Mouse (Mus musculus): Measurements from ENCODE around the gene Slc7a6os.

Slc7a6os gene

GRCm38 (mm10) chr8:106177594-106177993 lies 33.1 kb downstream of the Slc7a6os start:
- DNase-seq (ENCODE audit: low read depth in 1 of 2, low spot score in 2 of 2): no peak

- no peak for DNase-seq (ENCODE audit: low read depth in 1 of 2, low spot score in 2 of 2)
Measured at GRCm38 (mm10) chr8:106176891-106177290, 33.8 kb downstream of the Slc7a6os start.

DNA sequence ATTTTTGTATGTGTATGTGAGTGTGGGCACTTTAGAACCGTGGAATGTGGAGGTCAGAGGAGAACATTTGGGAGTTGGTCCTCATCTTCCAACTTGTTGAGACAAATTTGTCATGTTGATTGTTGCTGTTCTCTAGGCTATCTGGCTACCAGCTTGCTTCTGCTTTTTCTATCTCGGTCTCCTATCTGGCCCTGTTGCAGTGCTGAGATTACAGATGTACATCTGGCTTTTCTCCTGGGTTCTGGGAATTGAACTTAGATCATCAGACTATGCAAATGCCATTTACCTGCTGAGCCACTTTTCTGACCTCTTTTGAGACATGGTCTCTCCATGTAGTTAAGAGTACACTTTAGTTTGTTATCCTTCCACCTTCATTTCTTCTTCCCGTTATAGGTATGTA lies 37.2 kb downstream of the Slc7a6os start:
- no peak for DNase-seq (ENCODE audit: low read depth in 1 of 2, low spot score in 2 of 2)

GRCm38 (mm10) chr8:106169934-106170480 lies 40.7 kb downstream of the Slc7a6os start:
- DNase-seq (ENCODE audit: low read depth in 1 of 2, low spot score in 2 of 2): no peak

- no peak for DNase-seq (ENCODE audit: low read depth in 1 of 2, low spot score in 2 of 2)
Measured at GRCm38 (mm10) chr8:106169017-106169933, 41.5 kb downstream of the Slc7a6os start.

- DNase-seq (ENCODE audit: low read depth in 1 of 2, low spot score in 2 of 2): peak in 1 of 2 experiments; percentile 73
Measured at GRCm38 (mm10) chr8:106168356-106169016, 42.2 kb downstream of the Slc7a6os start, which contains the start of gene Slc7a6. Slc7a6 (plus strand) TSS chr8:106168857.

DNA sequence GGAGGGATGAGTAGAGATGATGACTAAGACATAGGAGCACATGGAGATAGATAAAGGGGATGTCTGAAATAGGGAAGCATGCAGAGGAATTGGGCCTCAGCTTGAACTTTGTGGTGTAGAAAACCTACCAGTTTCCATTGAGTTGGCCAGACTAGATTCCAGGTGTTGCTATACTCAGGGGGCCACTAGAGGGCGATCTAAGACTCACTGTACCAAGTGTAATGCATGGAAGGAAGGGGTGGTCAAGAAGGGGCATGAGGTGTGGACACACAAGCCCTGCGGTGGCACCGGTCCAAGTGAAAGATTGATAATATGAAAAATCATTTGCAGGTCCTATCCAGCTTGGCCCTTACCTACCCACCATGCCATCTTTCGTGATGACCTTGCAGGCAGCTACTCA lies 45.3 kb downstream of the Slc7a6os start:
- DNase-seq (ENCODE audit: low read depth in 1 of 2, low spot score in 2 of 2): peak in 1 of 2 experiments; percentile 55

- no peak for DNase-seq (ENCODE audit: low read depth in 1 of 2, low spot score in 2 of 2)
Measured at GRCm38 (mm10) chr8:106163251-106163650, 47.5 kb downstream of the Slc7a6os start.

- DNase-seq (ENCODE audit: low read depth in 1 of 2, low spot score in 2 of 2): no peak
Measured at GRCm38 (mm10) chr8:106159876-106160275, 50.9 kb downstream of the Slc7a6os start.

- no peak for DNase-seq (ENCODE audit: low read depth in 1 of 2, low spot score in 2 of 2)
Measured at GRCm38 (mm10) chr8:106158381-106158780, 52.4 kb downstream of the Slc7a6os start.

GRCm38 (mm10) chr8:106157419-106157818 lies 53.3 kb downstream of the Slc7a6os start:
- DNase-seq (ENCODE audit: low read depth in 1 of 2, low spot score in 2 of 2): no peak

DNA sequence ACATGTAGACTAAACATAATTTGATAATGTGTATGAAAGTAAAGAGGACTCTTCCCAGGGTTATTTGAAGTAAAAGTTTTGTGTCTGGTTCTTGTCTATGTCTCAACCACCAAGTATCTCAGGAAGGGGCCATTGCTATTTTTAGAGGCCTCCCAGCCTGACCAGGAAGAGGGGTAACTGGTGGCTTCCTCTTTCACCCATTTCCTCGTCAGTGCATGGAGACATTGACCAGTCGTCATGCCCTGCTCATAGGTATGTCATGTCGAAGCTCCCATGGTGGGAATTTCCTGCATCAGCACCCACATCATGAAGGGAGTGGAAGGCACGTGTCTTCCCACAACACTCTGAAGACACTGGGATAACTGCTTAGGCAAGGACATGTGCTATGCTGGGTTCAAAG lies 57.9 kb downstream of the Slc7a6os start:
- DNase-seq (ENCODE audit: low read depth in 1 of 2, low spot score in 2 of 2): no peak

DNA sequence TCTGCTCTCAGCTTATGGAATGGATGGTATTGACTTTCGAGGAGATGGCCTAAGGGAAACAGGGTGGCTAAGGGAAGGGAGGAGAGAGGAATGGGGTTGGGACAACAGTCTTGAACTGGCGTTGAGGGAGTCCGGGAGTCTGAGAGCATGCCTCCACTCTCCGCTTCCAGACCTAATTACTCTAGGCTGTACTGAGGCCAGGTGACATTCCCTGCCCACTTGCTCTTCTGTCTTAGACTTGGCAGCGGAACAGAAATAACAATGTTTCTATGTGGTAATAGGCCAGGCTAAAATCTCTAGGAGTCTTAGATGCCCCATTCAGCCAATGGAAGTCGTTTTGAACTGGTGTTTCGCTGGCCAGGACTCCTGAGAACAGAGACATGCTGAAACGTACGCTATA lies 59.7 kb downstream of the Slc7a6os start:
- DNase-seq (ENCODE audit: low read depth in 1 of 2, low spot score in 2 of 2): no peak
